Mouse (Mus musculus): ENCODE measurements at regions not wholly inside any gene's neighbourhood (a gene's known extent, or its start where the extent isn't known, plus 50 kb on each side); places are given as distances from the start of the nearest gene placed in this dataset.
"Not testable (repeated sequence)": the region's sequence is repeated elsewhere in the genome, so short reads cannot be mapped to it uniquely, and the experiment has no call there.

GRCm38 (mm10) chr12:17852138-17852537 lies 161.5 kb downstream of the Hpcal1 start:
- peak; percentile 54 for DNase-seq (ENCODE audit: low spot score)

GRCm38 (mm10) chr12:17872491-17872890 lies 181.8 kb downstream of the Hpcal1 start:
- not testable (repeated sequence) for DNase-seq (ENCODE audit: low spot score)

GRCm38 (mm10) chr12:17881371-17882116 lies 190.9 kb downstream of the Hpcal1 start:
- peak; percentile 90 for DNase-seq (ENCODE audit: low spot score)

- not testable (repeated sequence) for DNase-seq (ENCODE audit: low spot score)
Observed at GRCm38 (mm10) chr12:17882117-17883116, 191.8 kb downstream of the Hpcal1 start.

GRCm38 (mm10) chr12:17891663-17892310 lies 201.1 kb downstream of the Hpcal1 start:
- DNase-seq (ENCODE audit: low spot score) = not testable (repeated sequence)

GRCm38 (mm10) chr12:17913058-17913457 lies 222.4 kb downstream of the Hpcal1 start:
- not testable (repeated sequence) for DNase-seq (ENCODE audit: low spot score)
